Mouse (Mus musculus) mammary gland, adult 2 months (tissue): ENCODE results near the gene Lin7b. TPM values are rescaled to one million over a fixed set of nuclear protein-coding genes. Genes with fewer than 3 reads are reported as not detected.

Experiments used
- polyA plus RNA-seq: library from polyadenylated mRNA; depleted of rRNA; stranded (reverse); fragments of >200 nt; gene quantifications from 2 replicates; pipeline ENCODE4 v1.2.3, GENCODE M21; 2012; ENCODE audit warnings: low replicate concordance; rRNA removed

Lin7b gene
- 1.8 and 3.3 TPM in 2 replicates for polyA plus RNA-seq

GRCm38 (mm10) chr7:45370475-45371311, at the start of gene Lin7b:
TSS of gene Lin7b (minus strand) at chr7:45370583.

GRCm38 (mm10) chr7:45413113-45413863, 42.9 kb upstream of the Lin7b start, which contains the start of gene Ntf5:
TSS of gene Ntf5 (plus strand) at chr7:45413695.

DNA sequence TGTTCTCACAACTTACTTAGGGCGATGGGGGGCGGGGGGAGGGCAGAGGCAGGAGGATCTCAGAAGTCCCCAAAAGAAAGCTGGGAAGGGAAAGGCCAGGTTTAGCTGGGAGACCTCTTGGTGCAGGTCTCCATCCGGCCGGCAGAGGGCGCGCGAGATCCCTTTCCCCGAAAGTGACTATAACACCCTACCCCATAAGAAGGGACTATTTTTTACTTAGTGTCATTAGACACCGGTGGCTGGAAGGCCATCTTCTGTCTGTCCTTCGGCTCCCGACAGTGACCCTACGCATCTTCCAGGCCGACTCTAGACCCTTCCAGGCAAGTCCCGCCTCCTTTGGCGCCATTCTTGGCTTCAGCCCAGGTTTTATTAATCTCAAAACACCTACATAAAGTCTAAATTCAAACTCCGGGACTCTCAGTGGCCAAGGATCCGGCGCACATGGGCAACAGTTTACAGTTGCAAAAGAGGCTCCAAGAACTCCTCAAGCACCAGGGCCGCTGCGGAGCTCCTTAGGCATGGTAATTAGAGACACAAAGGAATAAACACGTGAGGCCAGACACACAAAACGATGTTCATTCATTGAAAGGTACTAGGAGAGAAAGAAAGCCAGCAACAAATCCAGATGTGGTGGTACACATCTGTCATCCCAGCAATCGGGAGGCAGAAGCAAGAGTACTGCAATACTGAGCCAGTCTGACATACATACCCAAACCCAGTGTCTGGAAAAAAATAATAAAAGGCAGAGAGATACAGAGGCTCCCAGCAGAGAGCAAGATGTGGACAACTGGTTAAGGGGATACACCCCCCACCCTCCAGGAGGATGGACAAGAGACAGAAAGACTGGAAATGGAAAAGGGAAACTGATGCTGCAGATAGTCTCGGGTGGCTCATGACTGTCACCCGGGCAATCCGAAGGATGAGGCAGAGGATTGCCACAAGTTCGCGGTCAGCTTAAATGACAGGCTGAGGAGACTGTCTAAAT, 35.0 kb upstream of the Lin7b start, which contains the start of gene Kcna7:
TSS of gene Kcna7 (plus strand) at position 563 of the 985 bp plus-strand sequence.

GRCm38 (mm10) chr7:45395578-45396336, 25.4 kb upstream of the Lin7b start, which contains the start of gene Snrnp70:
TSS of gene Snrnp70 (minus strand) at chr7:45395742.

DNA sequence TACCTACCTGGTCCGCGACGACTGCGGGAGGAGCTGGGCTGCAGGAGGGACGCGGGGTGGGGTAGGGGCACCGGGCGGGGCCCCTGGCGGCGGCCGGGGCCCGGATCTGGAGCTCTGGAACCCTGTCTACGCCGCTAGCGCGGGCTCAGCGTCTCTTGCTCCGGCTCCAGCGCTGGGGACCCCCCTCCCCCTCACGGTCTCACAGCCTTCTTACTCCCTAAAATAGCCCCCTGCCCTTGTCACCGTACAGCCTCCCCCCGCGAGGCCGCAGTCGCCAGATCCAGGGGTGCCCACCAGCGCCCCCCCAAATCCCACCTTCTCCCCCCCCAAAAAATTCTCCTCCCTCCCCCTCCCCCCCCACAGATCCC, 3.7 kb downstream of the Lin7b start, which contains the start of gene Ppfia3:
TSS of gene Ppfia3 (minus strand) at position 368 of the 368 bp plus-strand sequence.

DNA sequence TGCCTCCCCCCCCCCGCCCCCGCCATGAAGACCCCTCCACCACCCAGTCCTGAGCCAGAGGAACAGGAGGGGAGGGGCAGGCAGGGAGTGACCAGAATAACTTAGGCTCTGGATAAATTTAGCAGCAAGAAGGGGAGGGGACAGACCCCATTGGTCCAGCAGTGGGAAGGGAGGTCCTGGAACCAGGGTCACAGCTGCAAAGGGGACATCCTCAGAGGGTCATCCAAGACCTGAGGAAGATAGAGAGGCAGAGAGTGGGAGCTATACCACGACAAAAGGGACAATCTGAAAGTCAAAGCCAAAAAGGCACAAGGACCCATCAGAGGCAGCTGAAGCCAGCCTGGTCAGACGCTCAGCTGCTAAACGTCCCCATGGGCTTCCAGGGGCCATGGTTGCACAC, 35.3 kb downstream of the Lin7b start, which contains the start of gene Hrc:
TSS of gene Hrc (plus strand) at position 235 of the 400 bp plus-strand sequence.

DNA sequence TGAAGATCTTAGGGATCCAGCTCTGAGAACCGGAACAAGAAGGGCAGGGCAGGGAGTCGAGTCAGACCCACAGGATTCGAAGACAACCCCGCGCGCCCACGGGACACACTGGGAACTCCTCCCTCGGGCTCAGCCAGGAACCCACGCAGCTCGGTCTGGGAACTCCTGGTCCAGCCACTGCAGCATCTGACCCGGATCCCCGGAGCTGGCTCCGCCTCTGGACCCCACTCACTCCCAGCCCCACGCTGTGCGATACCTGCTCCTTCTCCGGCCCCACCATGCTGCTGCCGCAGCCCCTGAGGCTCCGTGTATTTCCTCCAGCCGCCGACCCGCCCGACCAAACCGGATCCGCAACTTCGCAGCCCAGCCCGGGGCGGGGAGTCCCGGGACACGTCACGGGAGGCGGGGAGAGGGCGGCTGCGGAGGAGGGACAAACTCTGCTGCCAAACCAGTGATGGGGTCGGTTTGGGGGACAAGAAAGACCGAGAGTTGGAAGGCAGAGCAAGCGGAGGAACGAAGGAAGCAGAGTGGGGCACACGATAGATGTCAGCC, 36.9 kb downstream of the Lin7b start, which contains the start of gene Trpm4:
TSS of gene Trpm4 (minus strand) at position 350 of the 552 bp plus-strand sequence.

Other genes with a start within 250 kb of the Lin7b start
- 167 and 309 TPM in 2 replicates for gene Rps11, start 246.1 kb downstream of the Lin7b start, polyA plus RNA-seq
- 1,471 and 2,886 TPM in 2 replicates for gene Rpl13a, start 241.8 kb downstream of the Lin7b start, polyA plus RNA-seq
- 0.93 and 17.5 TPM in 2 replicates for gene Gm45713, start 234.4 kb downstream of the Lin7b start, polyA plus RNA-seq
- 166 and 183 TPM in 2 replicates for gene Flt3l, start 234.2 kb downstream of the Lin7b start, polyA plus RNA-seq
- 54.4 and 57.6 TPM in 2 replicates for gene Pih1d1, start 216.3 kb downstream of the Lin7b start, polyA plus RNA-seq
- 53.8 and 90.5 TPM in 2 replicates for gene Aldh16a1, start 216.0 kb downstream of the Lin7b start, polyA plus RNA-seq
- 0.13 and 0.24 TPM in 2 replicates for gene Slc17a7, start 206.6 kb downstream of the Lin7b start, polyA plus RNA-seq
- gene Gfy, start 191.0 kb downstream of the Lin7b start, polyA plus RNA-seq: not detected in 2 replicates
- not detected in 2 replicates for gene Pth2, start 189.6 kb downstream of the Lin7b start, polyA plus RNA-seq
- 0.20 and 0.22 TPM in 2 replicates for gene Ccdc155, start 165.7 kb downstream of the Lin7b start, polyA plus RNA-seq
- 23.3 and 27.6 TPM in 2 replicates for gene Dkkl1, start 158.4 kb downstream of the Lin7b start, polyA plus RNA-seq
- 101 and 152 TPM in 2 replicates for gene Tead2, start 154.8 kb downstream of the Lin7b start, polyA plus RNA-seq
- gene Cd37, start 131.5 kb downstream of the Lin7b start, polyA plus RNA-seq: 279 and 619 TPM in 2 replicates
- 0.19 TPM in 1 of 2 replicates, not detected in the other for gene Slc6a16, start 129.5 kb downstream of the Lin7b start, polyA plus RNA-seq
- 0.32 and 0.49 TPM in 2 replicates for gene Slc6a21, start 93.1 kb downstream of the Lin7b start, polyA plus RNA-seq
- gene Trpm4, start 36.8 kb downstream of the Lin7b start, polyA plus RNA-seq: 30.5 and 38.2 TPM in 2 replicates
- 0.06 and 44.9 TPM in 2 replicates for gene Hrc, start 35.3 kb downstream of the Lin7b start, polyA plus RNA-seq
- 1.2 and 1.6 TPM in 2 replicates for gene Ppfia3, start 3.6 kb downstream of the Lin7b start, polyA plus RNA-seq
- gene Snrnp70, start 25.2 kb upstream of the Lin7b start, polyA plus RNA-seq: 247 and 258 TPM in 2 replicates
- gene Kcna7, start 35.1 kb upstream of the Lin7b start, polyA plus RNA-seq: 0.63 and 29.9 TPM in 2 replicates
- gene Ntf5, start 43.1 kb upstream of the Lin7b start, polyA plus RNA-seq: 2.5 and 3.1 TPM in 2 replicates
- gene Lhb, start 50.2 kb upstream of the Lin7b start, polyA plus RNA-seq: 1.4 and 1.5 TPM in 2 replicates
- 137 and 248 TPM in 2 replicates for gene Gys1, start 64.3 kb upstream of the Lin7b start, polyA plus RNA-seq
- gene Ruvbl2, start 67.5 kb upstream of the Lin7b start, polyA plus RNA-seq: 51.4 and 66.8 TPM in 2 replicates
- gene Ftl1, start 89.3 kb upstream of the Lin7b start, polyA plus RNA-seq: 3,321 and 4,005 TPM in 2 replicates
- 92.1 and 140 TPM in 2 replicates for gene Bax, start 96.3 kb upstream of the Lin7b start, polyA plus RNA-seq
- gene Tulp2, start 111.3 kb upstream of the Lin7b start, polyA plus RNA-seq: 0.16 TPM in 1 of 2 replicates, not detected in the other
- 10.3 TPM in 1 of 2 replicates, not detected in the other for gene Gm45808, start 116.2 kb upstream of the Lin7b start, polyA plus RNA-seq
- 15.8 and 23.4 TPM in 2 replicates for gene Dhdh, start 118.2 kb upstream of the Lin7b start, polyA plus RNA-seq
- 431 and 432 TPM in 2 replicates for gene Nucb1, start 139.8 kb upstream of the Lin7b start, polyA plus RNA-seq
- 34.6 and 48.5 TPM in 2 replicates for gene Ppp1r15a, start 155.7 kb upstream of the Lin7b start, polyA plus RNA-seq
- gene Plekha4, start 155.7 kb upstream of the Lin7b start, polyA plus RNA-seq: 29.9 and 34.7 TPM in 2 replicates
- gene Hsd17b14, start 184.3 kb upstream of the Lin7b start, polyA plus RNA-seq: 4.9 and 5.8 TPM in 2 replicates
- gene Bcat2, start 199.6 kb upstream of the Lin7b start, polyA plus RNA-seq: 142 and 145 TPM in 2 replicates
- 0.67 and 0.88 TPM in 2 replicates for gene Fgf21, start 244.9 kb upstream of the Lin7b start, polyA plus RNA-seq
- 0.12 and 0.72 TPM in 2 replicates for gene Fut1, start 246.7 kb upstream of the Lin7b start, polyA plus RNA-seq